Mouse (Mus musculus): ENCODE data around the gene Denr.

GRCm38 (mm10) chr5:123880778-123881177, 26.2 kb upstream of the Denr start:
- TF ChIP-seq CTCF (conservative IDR thresholded peaks at IDR 0.05; ENCODE audit: insufficient read depth, insufficient read length, low read depth, low read length) (no peak), POLR2A (IDR thresholded peaks at IDR 0.05; ENCODE audit: low read depth, low read length) (no peak)
